Mouse (Mus musculus) liver, embryonic 11.5 days (tissue): Measurements from ENCODE around the gene Fer1l5. TPM values are rescaled to one million over a fixed set of nuclear protein-coding genes. Genes with fewer than 3 reads are reported as not detected.

ENCODE experiments used
- ATAC-seq: fragments of 200-750 bp; cut with Nextera tagmentation; replicated peaks from 2 replicates; pipeline ENCODE4 v1.8.0; 2017; ENCODE audit warnings: moderate number of reproducible peaks, mild to moderate bottlenecking, moderate TSS enrichment, moderate library complexity; ENCODE audit not compliant: low FRiP score
- DNase-seq: peaks from one replicate; pipeline ENCODE4 v3.0.0-alpha.2; 2017; ENCODE audit warnings: low spot score
- H3K27ac ChIP-seq: fragments of 300-500 bp; sonication (generic); 2 replicates; pipeline ENCODE4 v1.5.1; 2014; ENCODE audit warnings: mild to moderate bottlenecking, low read depth, low read length, control low read depth
- H3K27me3 ChIP-seq: fragments of 300-500 bp; sonication (generic); replicated peaks from 2 replicates; pipeline ENCODE4 v1.6.1; 2014; ENCODE audit warnings: low read length, mixed read lengths; ENCODE audit not compliant: control insufficient read depth, insufficient read depth
- H3K36me3 ChIP-seq: fragments of 300-500 bp; sonication (generic); 2 replicates; pipeline ENCODE4 v1.6.1; 2014; ENCODE audit warnings: mild to moderate bottlenecking, low read length, moderate library complexity, mixed read lengths; ENCODE audit not compliant: control insufficient read depth, insufficient read depth
- H3K4me1 ChIP-seq: fragments of 300-500 bp; sonication (generic); replicated peaks from 2 replicates; pipeline ENCODE4 v1.6.1; 2014; ENCODE audit warnings: low read length, mixed read lengths; ENCODE audit not compliant: control insufficient read depth, insufficient read depth
- H3K4me2 ChIP-seq: fragments of 300-500 bp; sonication (generic); 2 replicates; pipeline ENCODE4 v1.6.1; 2014; ENCODE audit warnings: mild to moderate bottlenecking, control low read depth, moderate library complexity
- H3K4me3 ChIP-seq: fragments of 300-500 bp; sonication (generic); 2 replicates; pipeline ENCODE4 v1.5.1; 2014; ENCODE audit warnings: low read depth, low read length, control low read depth
- H3K9ac ChIP-seq: fragments of 300-500 bp; sonication (generic); 2 replicates; pipeline ENCODE4 v1.6.1; 2014; ENCODE audit warnings: low read depth, low read length, control low read depth
- H3K9me3 ChIP-seq: fragments of 300-500 bp; sonication (generic); 2 replicates; pipeline ENCODE4 v1.6.1; 2016; ENCODE audit warnings: low read length, inconsistent platforms, mixed read lengths; ENCODE audit not compliant: control insufficient read depth
- WGBS: fragments of 180-500 bp; shearing (Covaris S2); extraction: QIAGEN DNeasy Blood & Tissue Kit; methylation state at CpG from one replicate; pipeline ENCODE4 v1.1.7; 2014; 5-methylcytosine and 5-hydroxymethylcytosine counted together
- polyA plus RNA-seq: library from polyadenylated mRNA; unstranded; fragments of >200 nt; fragmentation: Nextera tagmentation; extraction: Ambion mirVana; gene quantifications from 2 replicates; pipeline ENCODE4 v1.2.1, GENCODE M21; 2014

The Fer1l5 gene
- polyA plus RNA-seq, 1 experiment from 2014 or later = 0.51 TPM

DNA sequence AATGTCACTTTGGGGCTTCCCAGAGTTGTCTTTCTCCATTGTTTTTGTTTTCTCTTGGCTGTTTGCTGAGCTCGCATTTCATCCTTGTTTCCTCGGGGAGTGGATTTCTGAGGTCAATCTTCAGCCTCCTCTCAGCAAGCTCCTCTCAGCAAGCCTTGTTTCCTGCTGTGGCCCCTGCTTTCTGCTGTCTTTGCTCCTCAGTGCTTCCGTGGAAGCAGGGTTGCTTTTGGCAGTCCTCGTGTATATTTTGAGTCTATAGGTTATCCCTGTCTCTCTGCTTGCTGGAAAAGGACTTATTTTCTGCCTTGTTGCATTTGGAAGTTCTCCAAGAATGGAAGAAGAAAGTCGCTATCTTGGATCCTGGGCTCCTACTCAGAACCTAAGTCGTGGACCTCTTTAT lies 24.9 kb downstream of the Fer1l5 start:
- Histone ChIP-seq H3K9ac (no peak overlapping the region), H3K27me3 (no peaks in the 10 kb centered on the region), H3K9me3 (no peaks in the 10 kb centered on the region), H3K4me1 (no peaks in the 10 kb centered on the region), H3K4me2 (no peak overlapping the region), H3K36me3 (no peaks in the 10 kb centered on the region), H3K27ac (no peak overlapping the region), H3K4me3 (no peak overlapping the region)
- WGBS = 31% methylated on average over 6 of the region's 6 CpGs
- ATAC-seq (no peak), DNase-seq (no peak)

DNA sequence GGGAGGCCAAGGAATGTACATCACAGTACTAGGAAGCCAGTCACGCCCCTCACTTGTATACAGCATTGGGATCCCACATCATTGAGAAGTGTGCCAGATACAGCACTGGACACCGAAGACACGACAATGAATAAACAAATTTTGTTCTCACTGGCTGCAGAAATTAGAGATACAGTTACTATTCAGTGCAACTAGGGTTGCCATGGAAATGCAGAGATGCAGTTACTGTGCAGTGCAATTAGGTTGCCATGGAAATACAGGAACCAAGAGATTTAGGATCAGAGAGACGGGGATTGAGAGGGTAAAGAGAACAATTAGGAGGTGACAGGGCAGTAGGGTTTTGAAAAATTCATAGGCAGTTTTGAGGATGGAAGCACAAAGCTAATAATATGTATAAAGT lies 29.4 kb downstream of the Fer1l5 start:
- no peaks in the 10 kb centered on the region for H3K4me1 ChIP-seq
- H3K4me2 ChIP-seq = no peak overlapping the region
- H3K9me3 ChIP-seq = no peaks in the 10 kb centered on the region
- H3K36me3 ChIP-seq = no peaks in the 10 kb centered on the region
- no peak overlapping the region for H3K27ac ChIP-seq
- WGBS = 79% methylated on average over 4 of the region's 4 CpGs
- H3K4me3 ChIP-seq = no peak overlapping the region
- DNase-seq = no peak
- no peaks in the 10 kb centered on the region for H3K27me3 ChIP-seq
- no peak for ATAC-seq
- no peak overlapping the region for H3K9ac ChIP-seq

DNA sequence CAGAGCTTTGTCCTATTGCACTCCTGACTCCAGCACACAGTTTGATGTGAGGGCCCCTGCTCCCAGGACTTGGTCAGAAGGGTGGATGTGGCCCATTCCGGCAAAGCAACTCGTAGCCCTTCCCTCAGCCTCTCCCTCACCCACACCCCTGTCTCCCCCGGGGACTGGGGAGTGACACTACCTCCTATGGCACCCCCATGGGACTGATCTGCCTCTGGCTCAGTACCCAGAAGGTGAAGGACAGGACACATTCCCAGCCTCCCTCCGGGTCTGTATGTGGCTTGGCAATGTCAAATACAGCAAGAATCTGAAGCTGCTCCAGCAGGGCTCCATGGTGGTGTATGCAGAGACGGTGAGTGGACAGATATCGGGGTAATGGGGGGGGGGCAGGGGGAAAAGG lies 32.4 kb downstream of the Fer1l5 start:
- Histone ChIP-seq H3K27ac (no peak overlapping the region), H3K4me2 (no peak overlapping the region), H3K4me1 (no peaks in the 10 kb centered on the region), H3K9ac (no peak overlapping the region), H3K4me3 (no peak overlapping the region), H3K9me3 (no peaks in the 10 kb centered on the region), H3K36me3 (no peaks in the 10 kb centered on the region), H3K27me3 (no peaks in the 10 kb centered on the region)
- ATAC-seq = no peak
- DNase-seq = no peak
- WGBS = 80% methylated on average over 6 of the region's 6 CpGs

DNA sequence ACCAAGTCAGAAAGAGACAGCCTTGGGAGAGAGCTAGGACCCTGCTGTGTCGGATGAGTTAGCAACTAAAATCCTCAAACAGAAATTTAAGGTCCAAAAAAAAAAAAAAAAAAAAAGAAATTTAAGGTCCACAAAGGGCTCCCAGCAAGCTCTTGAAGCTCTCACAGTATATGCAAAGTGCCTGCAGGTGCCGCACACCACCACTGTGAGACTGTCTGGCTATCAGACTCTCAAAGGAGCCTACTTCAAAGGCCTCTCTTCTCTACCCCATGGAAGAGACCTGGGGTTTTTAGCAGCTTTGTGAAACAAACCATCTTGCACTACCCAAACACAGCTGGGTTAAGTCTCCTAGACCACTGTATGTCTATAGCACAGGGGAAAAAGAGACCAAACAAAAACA lies 57.4 kb downstream of the Fer1l5 start:
- Histone ChIP-seq H3K27me3 (no peaks in the 10 kb centered on the region), H3K9ac (no peak overlapping the region), H3K9me3 (no peaks in the 10 kb centered on the region), H3K27ac (no peak overlapping the region), H3K4me2 (no peak overlapping the region), H3K36me3 (peaks cover 24% of the 10 kb centered on the region), H3K4me3 (no peak overlapping the region), H3K4me1 (no peaks in the 10 kb centered on the region)
- ATAC-seq (no peak), DNase-seq (no peak)
- WGBS = 91% methylated on average over 2 of the region's 2 CpGs

DNA sequence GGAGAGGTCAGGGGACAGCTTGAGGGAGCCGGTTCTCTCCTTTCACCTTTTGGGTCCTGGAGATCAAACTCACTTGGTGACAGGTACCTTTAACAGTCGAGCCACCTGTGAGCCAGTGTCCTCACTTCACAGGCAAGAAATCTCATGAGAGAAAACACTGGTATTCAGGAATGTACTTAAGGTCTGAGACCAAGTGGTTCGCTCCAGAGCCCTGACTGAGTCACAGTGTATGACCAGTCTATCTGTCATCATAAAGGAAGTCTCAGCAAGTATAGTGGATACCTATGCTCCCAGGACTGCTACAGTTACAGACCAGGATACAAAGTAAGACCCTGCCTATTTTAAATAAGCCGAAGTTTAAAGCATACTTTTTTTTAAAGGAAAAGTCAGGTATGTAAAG lies 60.9 kb downstream of the Fer1l5 start:
- Histone ChIP-seq H3K27ac (no peak overlapping the region), H3K4me1 (no peaks in the 10 kb centered on the region), H3K4me3 (no peak overlapping the region), H3K36me3 (peaks cover 30% of the 10 kb centered on the region), H3K4me2 (no peak overlapping the region), H3K9ac (no peak overlapping the region), H3K9me3 (no peaks in the 10 kb centered on the region), H3K27me3 (no peaks in the 10 kb centered on the region)
- WGBS = 89% methylated on average over 4 of the region's 4 CpGs
- DNase-seq (no peak), ATAC-seq (no peak)

DNA sequence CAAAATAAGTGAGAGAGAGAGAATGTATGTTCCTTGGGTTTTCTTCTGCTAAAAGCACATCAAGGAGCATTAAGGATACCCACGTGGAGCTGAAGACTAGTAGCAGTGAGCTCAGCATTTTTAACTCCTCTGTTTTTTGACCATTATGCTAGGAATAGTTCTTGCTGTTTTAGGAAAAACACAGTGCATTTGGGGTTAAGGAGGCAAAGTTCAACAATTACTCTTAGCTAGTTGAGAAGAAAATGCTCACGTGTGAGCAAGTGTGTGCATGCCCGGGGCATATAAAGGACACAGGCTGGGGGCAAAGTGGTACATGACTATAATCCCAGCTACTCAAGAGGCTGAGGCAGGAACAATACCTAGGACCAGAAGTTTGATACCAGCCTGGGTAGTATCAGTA lies 61.5 kb downstream of the Fer1l5 start:
- H3K27ac ChIP-seq = no peak overlapping the region
- DNase-seq (no peak), ATAC-seq (no peak)
- H3K9ac ChIP-seq = no peak overlapping the region
- 93% methylated on average over 3 of the region's 3 CpGs for WGBS
- no peaks in the 10 kb centered on the region for H3K9me3 ChIP-seq
- no peaks in the 10 kb centered on the region for H3K4me1 ChIP-seq
- no peak overlapping the region for H3K4me2 ChIP-seq
- H3K36me3 ChIP-seq = peaks cover 26% of the 10 kb centered on the region
- no peaks in the 10 kb centered on the region for H3K27me3 ChIP-seq
- H3K4me3 ChIP-seq = no peak overlapping the region

DNA sequence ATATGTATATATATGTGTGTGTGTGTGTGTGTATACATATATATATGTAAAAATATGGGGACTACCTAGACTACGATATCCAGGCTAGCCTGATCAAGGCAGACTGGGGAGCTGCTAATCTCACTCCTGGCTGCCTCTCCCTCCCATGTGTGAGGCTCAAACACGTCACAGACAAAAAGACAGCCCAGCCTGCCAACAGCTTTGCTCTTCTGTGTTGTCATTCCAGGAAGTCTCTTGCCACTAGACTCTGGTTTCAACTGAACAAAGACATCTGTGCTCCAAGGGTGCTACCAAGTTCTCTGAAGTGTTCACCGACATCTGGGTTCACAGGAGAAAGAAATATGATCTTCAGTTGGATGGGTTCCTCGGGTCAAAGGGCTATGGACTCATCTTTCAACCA lies 63.0 kb downstream of the Fer1l5 start:
- H3K4me3 ChIP-seq = no peak overlapping the region
- no peak for DNase-seq
- peaks cover 20% of the 10 kb centered on the region for H3K36me3 ChIP-seq

DNA sequence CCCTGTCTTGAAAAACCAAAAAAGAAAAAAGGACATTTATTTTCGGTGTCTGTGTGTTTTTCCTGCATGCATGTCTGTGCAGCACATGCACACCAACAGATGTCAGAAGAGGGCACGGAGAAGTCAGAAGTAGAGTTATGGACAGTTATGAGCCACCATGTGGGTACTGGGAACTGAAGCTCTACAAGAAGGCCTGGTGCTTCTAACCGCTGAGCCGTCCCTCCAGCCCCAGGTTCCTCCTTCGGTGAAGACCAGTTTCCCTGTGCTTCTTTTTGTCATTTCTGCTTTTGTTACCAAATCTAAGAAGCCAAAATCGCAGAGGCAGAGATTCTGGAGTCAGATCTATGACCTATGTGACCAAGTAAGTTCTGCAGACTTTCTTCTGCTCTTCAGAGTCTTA lies 64.4 kb downstream of the Fer1l5 start:
- no peak for DNase-seq
- H3K4me3 ChIP-seq = no peak overlapping the region
- no peak overlapping the region for H3K4me2 ChIP-seq
- no peak overlapping the region for H3K27ac ChIP-seq
- H3K36me3 ChIP-seq = peaks cover 18% of the 10 kb centered on the region
- ATAC-seq = no peak
- WGBS = 89% methylated on average over 6 of the region's 6 CpGs
- no peaks in the 10 kb centered on the region for H3K9me3 ChIP-seq
- H3K27me3 ChIP-seq = no peaks in the 10 kb centered on the region
- H3K9ac ChIP-seq = no peak overlapping the region
- H3K4me1 ChIP-seq = no peaks in the 10 kb centered on the region

More for the DNA sequence above, 63.0 kb downstream of the Fer1l5 start:
- H3K9ac ChIP-seq = no peak overlapping the region
- no peaks in the 10 kb centered on the region for H3K27me3 ChIP-seq
- no peak overlapping the region for H3K27ac ChIP-seq
- H3K4me1 ChIP-seq = no peaks in the 10 kb centered on the region
- H3K4me2 ChIP-seq = no peak overlapping the region
- no peak for ATAC-seq
- 83% methylated on average over 4 of the region's 4 CpGs for WGBS
- no peaks in the 10 kb centered on the region for H3K9me3 ChIP-seq

DNA sequence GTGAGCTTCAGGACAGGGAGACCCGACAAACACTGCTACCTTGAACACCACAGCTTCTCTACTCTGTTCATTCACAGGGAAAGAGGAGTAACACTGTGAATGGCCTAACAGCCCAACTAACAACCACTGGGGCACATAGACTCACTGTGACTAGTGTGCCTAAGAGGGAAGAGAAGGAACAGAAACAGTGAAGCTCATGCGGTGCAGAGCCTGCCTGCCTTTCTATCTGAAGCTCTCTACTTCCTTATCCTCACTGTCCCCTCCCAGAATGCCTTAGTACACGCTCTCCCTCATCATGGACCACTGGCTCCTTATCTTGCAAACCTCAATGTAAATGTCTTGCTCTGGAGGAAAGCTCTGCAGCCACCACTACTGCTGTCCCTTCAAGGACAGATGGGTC lies 65.1 kb downstream of the Fer1l5 start:
- no peak for ATAC-seq
- no peaks in the 10 kb centered on the region for H3K27me3 ChIP-seq
- no peak overlapping the region for H3K4me3 ChIP-seq
- H3K36me3 ChIP-seq = peaks cover 18% of the 10 kb centered on the region
- DNase-seq = no peak
- 80% methylated on average over 3 of the region's 3 CpGs for WGBS
- no peak overlapping the region for H3K9ac ChIP-seq
- no peaks in the 10 kb centered on the region for H3K9me3 ChIP-seq
- no peaks in the 10 kb centered on the region for H3K4me1 ChIP-seq
- H3K4me2 ChIP-seq = no peak overlapping the region
- H3K27ac ChIP-seq = no peak overlapping the region
